Mouse (Mus musculus) cerebellum, adult 11 months (tissue): Measurements from ENCODE around the gene Cdkn1a.
"Not testable (repeated sequence)": the region's sequence is repeated elsewhere in the genome, so short reads cannot be mapped to it uniquely, and the experiment has no call there.

ENCODE experiments used
- DNase-seq: peaks from one replicate; pipeline ENCODE4 v3.0.0; 2022

Cdkn1a gene

DNA sequence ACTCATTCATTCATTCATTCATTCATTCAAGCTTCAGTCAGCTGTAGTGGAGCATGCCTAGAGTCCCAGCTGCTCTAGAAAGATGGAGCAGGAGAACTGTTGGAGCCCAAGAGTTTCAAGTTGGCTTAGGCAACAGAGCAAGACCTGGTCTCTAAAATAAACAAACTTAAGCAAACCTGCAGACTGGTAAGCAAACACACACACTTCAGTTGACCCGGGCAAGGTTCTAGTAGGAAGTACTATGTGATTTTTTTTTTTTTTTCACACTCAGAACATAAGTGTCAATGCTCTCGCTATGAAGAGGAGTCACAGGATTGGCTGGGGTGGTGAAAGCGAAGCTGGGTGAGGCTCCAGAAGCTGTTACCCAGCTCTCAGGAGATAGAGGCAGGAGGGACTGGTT, 31.2 kb upstream of the Cdkn1a start:
- no peak for DNase-seq

DNA sequence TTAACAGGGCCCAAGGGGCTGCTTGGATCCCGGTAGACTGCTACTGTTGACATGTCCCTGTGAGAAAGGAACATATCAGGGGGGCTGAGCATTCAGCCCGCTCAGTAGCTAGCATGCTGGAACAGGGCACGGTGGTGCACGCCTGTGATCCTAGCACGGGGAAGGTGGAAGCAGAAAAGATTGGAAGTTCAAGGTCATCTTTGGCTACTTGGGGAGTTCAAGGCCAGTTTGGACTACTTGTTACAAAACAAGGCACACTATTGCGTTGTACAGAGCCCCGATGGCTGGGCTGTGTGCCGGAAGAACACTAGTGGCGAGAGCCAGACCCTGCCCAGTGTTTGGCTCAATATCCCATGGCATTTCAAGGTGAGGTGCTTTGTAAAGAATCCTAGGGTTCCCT, 29.8 kb upstream of the Cdkn1a start:
- no peak for DNase-seq

DNA sequence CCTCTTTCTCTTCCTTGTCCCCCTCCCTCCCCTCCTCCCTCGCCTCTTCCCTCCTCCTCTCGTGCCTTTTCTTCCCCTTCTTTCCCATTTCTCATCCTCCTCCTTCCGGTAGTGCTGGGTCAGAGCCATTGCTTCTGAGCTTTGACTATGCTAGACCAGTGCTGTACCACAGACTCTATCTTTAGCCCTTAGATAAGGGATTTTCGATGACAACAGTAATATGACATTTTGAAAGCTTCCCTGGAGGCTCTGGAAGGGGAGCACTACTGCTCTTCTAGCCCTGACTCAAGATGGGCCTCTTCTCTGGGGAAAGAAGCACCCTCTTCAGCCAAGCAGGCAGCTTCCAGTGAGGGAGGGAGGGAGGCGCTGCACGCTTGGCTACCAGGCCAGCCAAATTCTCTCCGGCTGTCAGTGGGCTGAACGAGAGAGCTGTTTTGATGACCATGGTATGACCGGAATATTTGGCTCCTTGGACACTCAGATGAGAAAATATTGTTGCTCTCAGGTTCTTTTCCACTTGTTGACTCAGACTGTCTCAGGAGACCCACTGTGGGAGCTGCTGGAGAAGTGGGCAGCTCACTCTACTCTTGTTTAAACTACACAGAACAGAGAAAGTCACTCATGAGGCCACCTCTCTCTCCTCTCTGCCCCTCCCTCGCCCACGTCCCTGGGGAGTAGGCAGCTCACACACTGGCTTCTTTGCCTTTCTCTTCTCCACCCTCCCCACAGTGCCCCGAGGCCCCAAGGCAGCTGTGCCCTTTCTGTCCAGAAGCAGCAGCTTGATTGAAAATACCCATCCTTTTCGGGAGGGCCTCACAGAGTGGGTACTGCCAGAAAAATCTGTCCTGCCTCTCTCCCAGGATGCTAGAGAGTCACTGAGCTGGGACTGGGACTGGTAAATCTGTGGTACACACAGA, 28.4 kb upstream of the Cdkn1a start:
- no peak for DNase-seq

DNA sequence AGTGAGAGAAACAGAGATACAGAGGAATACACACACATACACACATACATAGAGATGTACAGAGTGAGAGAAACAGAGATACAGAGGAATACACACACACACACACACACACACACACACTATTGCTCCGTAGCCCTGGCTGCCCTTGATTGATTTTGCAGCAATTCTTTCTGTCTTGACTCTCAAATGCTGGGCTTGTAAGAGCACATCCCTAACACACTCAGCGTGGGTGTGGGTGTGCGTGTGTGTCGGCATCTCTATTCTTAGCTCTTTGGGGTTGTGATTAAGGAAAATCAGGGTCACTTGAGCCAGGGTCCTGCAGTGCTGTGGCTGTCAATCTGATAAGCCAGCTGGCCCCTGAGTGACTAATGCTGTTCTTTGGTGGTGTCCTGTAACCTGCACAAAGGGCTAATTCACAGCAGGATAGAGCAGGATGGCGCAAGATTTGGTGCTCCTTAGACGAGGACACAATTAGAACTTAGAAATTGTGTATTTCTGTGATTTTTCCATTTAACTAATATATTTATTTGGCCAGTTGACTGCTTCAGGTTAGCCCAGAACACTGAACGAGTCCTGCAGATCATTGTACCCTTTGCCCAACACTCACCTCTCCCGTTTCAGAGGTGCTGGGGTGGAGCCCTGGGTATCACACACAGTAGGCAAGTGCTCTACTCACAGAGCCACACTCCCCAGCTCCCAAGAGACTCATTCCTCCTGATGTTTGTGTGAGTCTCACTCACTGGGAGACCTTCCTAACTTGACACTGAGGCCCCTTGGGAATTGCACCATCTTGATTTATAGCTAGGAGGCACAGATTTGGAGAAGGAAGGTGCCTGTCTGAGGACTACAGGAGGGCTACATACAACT, 27.4 kb upstream of the Cdkn1a start:
- DNase-seq: no peak

DNA sequence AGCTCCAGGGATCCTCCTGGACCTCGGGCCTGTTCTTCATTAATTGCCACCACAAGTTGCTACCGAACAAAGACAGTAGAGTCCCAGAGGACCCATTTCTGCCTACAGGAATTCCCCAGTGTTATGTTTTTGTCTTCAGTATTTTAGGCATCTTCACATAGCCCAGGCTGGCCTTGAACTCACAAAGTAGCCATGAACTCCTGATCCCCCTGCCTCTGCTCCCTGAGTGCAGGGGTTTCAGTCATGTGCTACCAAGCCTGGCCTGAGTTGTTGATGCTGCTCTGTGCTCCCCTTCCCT, 26.8 kb upstream of the Cdkn1a start:
- no peak for DNase-seq

DNA sequence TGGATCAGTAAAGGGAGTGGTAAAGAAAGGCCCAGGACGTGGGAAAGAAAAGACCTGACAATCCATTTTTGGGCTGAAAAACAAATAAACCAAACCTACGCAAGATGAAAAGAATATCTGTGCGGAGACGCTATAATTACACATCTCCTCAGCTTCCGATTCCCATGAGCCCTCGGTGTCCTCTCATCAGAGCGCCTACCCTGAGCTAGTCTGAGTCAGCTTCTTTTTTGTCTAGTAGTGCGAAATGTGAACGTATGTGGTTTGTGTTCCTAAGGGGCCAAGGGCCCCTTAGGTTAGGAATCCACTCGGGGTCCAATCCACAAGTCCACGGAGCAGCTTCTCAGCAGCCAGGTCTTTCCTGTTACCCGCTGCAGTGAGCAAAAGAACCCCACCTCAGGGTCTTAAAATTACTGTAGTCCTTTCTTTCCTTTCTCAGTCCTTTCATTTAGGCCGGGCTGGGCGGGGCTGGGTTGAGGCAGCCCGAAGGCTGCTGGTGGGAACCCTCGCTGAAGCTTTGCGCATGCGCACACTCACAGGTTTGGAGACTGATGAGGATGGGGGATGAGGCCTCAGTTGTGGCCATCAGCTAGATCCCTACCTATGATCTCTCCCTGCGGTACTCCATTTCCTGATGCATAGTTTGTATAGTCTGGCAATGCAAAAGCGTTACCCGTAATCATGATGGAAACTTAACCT, 25.4 kb upstream of the Cdkn1a start:
- DNase-seq: no peak

DNA sequence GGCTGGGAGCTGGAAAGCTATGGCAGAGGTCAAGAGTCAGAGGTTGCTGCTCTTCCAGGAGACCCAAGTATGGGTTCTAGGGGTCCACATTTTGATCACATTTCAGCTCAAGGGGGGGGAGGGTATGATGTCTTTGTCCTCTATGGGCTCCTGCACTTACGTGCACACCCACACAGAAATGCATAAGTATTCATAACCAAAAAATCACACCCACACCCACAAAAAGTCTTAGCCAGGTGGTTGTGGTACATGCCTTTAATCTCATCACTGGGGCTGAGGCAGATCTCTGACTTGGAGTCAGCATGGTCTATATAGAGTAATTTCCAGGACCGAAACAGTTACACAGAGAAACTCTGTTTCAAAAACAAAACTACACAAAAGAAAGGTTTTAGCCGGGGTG, 24.8 kb upstream of the Cdkn1a start:
- DNase-seq: no peak

DNA sequence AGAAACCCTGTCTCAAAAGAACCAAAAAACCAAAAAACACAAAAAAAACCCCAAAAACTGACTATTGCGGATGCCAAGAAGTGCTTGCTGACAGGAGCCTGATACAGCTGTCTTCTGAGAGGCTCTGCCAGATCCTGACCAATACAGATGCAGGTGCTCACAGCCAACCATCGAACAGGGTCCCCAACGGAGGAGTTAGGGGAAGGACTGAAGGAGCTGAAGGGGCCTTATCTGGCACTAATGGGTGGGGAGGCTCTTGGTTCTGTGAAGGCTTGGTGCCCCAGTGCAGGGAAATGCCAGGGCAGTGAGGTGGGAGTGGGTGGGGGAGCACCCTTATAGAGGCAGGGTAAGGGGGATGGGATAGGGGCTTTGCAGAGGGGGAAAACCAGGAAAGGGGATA, 23.4 kb upstream of the Cdkn1a start:
- DNase-seq: not testable (repeated sequence)

DNA sequence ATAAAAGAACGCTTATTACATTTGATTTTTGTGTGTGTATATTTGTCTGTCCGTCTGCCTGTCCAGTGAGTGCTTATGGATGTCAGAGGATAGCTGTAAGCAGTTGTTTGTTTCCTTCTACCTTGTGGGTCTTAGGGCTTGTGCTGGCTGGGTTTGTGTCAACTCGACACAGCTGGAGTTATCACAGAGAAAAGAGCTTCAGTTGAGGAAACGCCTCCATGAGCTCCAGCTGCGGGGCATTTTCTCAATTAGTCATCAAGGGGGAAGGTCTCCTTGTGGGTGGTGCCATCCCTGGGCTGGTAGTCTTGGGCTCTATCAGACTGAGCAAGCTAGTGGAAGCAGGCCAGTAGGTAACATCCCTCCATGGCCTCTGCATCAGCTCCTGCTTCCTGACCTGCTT, 22.9 kb upstream of the Cdkn1a start:
- DNase-seq: no peak

DNA sequence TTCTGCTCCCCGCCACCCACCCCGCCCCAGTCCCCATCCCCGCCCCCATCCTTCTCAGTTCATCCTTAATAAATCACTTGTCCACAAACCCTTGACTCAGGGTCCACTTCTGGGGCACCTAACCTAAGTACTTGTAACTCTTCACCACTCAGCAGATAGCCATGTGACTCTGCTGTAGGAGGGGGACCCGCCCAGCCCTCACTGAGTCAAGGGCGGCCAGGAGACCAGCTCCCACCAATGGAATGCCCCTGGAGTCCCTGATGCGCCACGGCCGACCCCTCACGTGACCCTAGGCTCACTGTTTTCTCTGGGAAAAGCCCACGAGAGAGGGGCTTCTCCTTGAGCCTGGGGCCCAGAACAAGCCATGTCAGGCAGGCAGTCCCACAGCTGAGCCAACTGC, 21.7 kb upstream of the Cdkn1a start:
- no peak for DNase-seq

DNA sequence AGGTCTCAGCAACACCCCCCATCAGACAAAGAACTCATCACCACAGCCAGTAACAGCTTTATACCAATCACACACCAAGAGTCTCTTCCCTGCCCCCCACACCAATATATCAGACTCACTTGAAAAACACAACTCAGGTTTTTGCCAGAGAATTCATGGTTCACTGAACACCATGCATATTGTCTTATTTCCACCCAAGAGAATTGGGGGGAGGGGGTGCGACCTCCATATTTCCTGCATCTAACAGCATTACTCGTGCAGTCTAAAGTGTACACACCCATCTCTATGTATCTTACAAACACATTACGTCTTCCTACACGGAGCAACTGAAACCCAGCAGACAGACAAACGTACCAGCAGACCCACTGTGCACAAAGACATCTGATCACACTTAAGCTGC, 19.0 kb upstream of the Cdkn1a start:
- DNase-seq: no peak

DNA sequence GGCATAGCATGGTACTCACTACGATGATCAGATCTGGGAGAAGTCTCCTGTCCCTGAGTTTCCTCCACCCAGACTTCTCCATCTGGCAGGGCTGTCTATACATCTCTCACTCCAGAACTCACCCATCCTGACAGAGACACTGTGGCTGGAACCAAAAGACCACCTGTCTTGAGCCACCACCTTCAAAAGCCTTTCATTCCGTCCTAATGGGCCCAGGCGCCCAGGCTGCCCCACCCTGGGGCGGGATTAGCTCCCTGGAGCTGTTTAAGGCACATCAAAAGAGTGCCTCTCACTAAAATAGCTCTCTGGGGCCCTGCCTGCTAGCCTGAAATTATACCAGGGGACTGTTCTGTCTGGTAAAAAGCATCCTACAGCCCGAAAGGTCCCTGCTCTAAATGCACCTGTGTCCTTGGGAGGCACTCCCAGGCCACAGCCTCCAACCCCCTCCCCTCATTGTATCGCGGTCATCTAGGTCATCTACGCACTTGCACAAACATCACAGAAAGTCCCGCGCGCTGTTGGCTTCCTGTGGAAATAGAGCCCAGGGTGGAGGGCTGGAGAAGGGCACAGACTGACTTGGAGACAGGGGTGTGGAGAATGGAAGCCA, 18.0 kb upstream of the Cdkn1a start:
- no peak for DNase-seq

DNA sequence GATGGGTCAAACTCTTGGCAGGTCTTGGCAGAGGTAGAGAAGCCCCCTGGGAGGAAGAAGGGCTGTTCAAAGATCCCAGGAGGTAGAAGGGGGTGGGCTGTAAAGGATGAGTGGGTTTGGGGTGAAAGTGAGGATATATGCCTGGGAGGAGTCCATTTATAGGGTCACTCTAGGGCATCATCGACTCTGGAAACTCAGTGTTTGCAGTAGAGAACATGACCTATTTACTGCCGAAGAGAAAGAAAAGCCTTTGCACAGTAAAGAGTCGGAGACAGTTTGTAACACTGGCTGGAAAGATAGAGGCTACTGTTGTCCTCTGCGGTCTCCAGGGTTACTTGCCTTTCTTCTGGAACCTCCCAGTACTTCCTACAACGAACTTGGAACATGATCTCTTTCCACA, 17.5 kb upstream of the Cdkn1a start:
- no peak for DNase-seq

DNA sequence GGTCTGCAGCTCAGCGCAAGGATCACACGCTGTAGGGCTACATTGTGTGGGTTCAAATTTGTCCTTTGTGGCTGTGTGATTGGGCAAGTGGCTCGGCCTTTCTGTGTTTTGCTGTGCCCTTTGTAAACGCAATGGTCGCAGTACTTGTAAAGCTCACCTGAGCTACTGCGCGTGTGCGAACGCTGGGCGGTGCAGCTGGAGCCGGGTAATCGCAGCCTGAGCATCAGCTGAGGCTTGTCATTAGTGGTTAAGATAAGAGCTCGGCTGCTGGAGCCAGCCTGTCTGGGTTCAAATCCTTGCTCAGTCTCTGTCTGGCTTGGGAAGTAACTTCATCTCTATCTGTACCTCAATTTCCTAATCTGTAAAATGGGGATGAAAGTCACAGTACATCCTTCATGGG, 16.7 kb upstream of the Cdkn1a start:
- no peak for DNase-seq

DNA sequence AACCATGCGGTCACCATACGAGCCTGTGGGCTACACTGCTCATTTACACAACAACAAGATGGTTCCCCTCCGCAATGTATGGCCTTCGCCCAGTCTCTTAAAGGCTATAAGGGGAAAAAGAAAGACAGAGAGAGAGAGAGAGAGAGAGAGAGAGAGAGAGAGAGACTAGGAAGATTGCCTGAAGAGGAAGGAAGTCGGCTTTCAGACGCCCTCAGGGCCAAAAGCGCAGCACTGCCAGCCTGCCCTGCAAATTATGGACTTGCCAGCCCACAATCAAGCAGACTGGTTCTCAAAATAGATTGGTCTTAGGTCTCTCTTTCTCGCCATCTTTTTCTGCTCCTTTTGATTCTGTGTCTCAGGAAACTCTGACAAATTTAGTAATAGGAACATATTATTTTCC, 14.5 kb upstream of the Cdkn1a start:
- DNase-seq: no peak

DNA sequence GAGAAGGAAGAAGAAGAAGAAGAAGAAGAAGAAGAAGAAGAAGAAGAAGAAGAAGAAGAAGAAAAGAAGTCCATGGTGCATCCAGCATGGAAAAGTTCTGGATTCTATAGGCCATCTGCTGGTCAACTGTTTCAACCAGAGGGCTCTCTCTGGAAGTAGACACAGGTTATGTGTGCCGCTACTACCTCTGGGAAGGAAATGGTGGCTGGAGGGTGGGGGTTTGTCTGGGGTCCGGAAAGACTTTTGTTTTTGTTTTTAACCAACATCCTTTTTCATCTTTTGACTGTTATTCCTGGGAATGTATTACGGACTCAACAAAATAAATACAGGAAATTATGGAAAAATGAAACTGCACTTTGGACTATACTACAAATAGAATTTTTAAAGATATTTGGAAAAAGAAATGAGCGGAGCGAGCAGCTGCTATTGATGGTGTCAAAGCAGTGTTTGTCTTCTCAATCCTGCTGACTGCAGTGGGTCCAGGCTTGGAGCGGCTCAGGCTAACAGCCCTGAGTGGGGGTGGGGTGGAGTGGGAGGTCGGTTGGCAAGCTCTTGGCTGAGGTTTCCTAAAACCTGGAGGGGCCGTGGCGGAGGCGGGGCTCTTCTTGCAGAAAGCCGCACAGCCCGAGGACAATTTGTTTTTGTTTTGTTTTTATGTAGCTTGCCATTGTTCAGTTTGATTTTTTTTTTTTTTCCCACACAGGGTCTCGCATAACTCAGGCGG, 12.8 kb upstream of the Cdkn1a start:
- DNase-seq: no peak

DNA sequence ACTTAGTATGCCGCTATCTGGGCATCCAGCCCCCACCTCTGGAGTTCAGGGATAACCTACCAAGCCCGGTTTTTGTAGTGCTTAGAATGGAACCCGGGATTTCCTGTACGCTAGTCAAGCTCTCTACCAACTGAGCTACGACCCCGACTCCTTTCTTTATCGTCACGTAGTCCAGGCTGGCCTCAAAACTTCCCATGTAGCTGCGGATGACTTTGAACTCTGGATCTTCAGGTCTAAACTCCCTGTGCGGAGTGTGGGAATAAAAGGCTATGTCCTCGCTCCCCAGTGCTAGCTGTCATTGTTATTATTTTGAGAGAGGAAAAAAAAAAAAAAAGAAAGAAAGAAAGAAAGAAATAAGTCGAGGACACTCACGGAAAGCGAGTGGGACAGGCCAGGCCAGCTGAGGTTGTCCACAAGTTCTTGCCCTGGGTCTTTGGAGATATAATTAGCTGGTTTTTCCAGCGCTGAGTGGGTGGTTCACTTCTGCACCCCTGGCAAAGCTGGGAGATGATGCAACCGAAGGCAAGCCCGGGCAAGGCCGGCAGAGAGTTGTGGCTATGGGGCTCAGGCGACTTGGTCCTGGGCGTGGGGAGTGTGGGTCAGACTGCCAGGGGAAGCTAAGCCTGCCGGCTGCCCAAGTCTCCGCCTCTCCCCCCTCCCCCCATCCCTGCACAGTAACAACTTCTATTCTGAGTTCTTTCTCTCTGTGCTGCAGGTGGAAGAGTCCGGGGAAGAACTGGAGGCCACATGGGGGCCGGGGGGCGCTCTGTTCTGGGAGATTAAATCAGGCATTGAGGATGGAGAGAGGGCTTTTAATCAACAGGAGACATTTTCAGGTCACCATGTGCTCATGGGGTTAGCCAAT, 12.0 kb upstream of the Cdkn1a start:
- no peak for DNase-seq

DNA sequence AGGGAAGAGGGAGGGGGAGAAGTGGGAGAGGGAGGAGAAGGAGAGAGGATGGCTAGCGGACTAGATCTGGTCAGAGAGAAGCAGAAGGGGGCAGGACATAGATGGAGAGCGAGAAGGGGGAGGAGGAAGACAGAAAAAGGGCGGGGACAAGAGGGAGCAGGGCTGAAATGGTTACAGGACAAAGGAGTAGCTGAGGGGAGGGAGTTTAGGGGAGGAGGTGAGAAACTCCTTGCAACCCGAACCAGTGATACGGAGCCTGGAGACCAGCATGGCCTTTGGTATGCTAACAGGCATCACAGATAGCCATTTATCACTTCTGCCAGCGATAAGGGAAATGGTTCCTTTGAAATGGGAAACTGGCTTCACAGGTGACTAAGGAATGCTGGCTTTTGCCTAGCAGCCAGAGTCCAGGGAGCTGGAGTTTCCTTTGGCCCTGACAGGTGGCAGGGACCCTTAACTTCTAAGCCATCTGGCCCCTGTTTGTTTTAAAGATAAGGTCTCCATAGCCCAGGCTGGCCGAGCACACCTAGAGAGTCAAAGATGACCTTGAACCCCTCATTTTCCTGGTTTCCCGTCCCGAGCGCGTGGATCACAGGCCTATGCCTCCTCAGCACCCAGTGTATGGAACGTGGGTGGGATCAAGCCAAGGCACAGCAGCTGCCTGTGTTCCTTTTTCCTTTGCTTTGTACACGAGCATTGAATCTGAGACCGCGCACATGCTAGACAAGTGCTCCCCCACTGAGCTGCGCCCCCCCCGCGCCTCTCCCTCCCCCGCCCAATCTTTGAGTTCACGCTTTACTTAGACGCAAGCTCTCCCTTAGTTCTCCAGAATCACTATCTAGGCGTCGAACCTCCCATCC, 9.8 kb upstream of the Cdkn1a start:
- no peak for DNase-seq

DNA sequence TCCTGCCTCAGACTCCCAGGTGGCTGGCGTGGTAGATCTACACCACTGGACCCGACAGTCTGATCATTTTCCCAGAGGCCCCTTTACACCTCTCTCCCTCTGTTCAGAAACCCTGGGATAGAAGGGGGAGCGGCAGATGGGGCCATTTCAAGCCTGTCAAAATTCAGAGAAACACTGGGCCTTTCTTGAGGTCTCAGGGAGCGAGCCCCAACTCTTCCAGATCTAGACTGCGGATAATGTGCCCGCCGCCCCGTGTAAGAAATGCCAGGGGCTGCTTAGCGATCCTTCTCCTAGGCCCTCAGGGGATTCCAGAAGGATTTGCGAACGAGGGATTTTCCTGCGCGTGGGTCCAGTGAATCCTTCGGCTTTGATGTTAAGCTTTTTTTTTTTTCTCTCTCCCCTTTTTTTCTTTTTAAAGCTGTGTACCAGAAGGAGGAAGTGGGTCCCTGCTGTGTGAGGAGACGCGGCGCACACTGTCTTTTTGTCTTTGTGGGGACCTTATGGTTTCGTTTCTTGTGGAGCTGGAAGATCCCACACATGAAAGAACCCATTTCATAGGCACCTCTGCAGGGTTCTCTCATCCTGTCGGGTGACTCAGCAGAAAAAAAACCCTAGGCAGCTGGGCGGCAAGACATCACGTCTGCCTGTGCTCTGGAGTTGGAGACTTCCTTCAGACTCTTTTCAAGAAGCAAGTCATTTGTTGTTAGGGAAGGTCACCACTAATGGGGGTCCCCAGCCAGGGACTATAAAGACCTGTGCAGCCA, 9.0 kb upstream of the Cdkn1a start:
- DNase-seq: no peak

DNA sequence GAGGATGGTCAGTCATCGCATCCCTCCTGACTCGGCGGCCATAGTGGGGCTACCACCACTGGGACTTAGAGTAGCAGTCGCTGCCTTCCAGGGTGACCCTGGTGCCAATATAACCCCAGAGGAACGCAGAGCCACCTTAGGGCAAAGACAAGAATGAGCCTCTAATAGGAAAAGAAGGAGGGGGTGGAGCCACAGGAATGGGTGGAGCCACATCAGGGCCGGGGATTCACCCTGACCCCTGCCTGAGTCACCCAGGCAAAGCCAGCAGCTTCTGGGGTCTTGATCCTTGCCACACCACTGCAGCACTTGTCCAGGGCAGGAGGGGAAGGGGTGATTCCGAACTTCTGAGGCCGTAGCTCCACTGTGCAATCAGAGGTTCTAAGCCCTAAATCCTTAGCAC, 7.2 kb upstream of the Cdkn1a start:
- DNase-seq: no peak
